Mouse (Mus musculus) gastrocnemius, postnatal 25 days (tissue): Measurements from ENCODE around the gene Hivep3. TPM values are rescaled to one million over a fixed set of nuclear protein-coding genes. Genes with fewer than 3 reads are reported as not detected.
A peak's percentile ranks its signal among the peaks of the same experiment; 100 is the strongest.

Experiments
- DNase-seq: peaks from one replicate; pipeline ENCODE4 v3.0.0; 2022
- total RNA-seq, 2 experiments: library from RNA; stranded (reverse); gene quantifications; 1 replicate in 1 of 2; 2 replicates in 1 of 2; pipeline ENCODE4 v1.2.3; 2021

Hivep3 gene
- total RNA-seq, 2 experiments from 2014 or later: 2.4 TPM

DNA sequence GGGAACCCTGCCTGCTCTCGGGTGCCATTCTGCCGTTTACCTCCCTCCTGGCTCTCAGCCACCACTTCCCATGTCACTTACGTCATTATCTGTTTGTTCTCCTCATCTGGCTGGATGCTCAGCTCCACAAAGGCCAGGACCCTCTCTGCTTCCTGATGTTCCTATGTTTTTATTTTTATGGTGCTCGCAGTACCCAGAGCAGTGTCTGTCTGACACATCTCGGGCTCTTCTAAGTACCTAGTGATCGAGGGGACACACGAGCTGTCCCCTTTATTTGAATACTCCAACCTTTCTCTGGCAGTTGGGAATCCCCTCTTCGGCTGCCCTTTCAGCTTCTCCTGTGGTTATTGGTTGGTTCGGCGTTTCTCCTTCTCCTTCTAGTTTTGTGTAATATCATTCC, 325.2 kb downstream of the Hivep3 start:
- DNase-seq: no peak

DNA sequence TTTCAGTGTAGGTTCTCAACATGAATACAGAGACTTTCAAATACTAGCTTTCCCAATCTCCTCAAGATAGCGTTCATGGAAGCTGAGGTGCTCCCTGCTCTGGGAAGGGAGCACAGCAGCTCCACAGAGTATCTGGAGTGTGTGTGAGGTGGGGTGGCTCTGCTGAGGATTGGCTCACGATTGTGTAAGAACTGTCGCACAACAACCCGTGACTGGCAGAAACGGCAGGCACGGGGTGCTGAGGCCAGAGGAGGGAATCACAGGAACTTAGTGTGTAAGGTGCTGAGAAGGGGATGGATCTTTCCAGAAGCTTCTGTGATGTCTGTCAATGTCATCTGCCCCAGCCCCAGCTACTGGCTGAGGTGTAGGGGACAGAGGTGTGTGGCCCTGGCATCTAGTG, 328.1 kb downstream of the Hivep3 start:
- DNase-seq: no peak

DNA sequence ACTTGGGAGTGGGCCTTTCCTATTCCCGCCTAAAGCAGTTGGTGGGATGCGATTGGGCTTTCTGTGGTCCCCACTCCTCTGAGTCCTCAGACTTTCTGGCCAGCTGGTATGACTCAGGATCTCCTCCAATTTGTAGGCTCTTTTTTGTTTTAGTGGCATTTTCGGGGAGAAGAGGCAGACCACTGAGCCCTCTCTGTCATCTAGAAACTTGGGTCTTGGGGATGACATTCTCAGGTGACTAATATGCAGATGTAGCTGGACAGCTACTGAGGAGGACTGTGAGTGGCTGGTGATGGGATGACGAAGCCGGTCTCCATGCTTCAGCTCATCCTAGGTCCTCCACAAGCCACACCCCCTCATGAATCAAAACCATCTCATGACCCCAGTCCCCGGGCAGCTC, 328.6 kb downstream of the Hivep3 start:
- no peak for DNase-seq

DNA sequence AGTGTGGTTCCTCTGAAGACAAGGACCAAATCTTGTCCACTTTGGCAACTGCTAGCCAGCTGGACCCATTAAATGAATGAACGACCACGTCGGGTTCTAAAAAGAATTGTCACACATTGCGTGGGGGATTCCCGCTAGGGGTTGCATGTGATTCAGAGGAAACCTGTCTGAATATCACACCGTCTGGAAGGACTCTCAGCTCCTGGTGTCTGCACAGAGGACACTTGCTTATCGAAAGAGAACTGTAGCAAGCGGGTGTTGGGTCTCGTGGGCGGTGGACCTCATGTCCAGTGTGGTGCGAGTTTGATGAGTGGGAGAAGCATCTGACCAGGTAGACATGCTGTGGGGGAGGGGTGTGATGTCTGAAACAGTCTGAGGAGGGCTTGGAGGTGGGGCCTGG, 329.2 kb downstream of the Hivep3 start:
- no peak for DNase-seq

DNA sequence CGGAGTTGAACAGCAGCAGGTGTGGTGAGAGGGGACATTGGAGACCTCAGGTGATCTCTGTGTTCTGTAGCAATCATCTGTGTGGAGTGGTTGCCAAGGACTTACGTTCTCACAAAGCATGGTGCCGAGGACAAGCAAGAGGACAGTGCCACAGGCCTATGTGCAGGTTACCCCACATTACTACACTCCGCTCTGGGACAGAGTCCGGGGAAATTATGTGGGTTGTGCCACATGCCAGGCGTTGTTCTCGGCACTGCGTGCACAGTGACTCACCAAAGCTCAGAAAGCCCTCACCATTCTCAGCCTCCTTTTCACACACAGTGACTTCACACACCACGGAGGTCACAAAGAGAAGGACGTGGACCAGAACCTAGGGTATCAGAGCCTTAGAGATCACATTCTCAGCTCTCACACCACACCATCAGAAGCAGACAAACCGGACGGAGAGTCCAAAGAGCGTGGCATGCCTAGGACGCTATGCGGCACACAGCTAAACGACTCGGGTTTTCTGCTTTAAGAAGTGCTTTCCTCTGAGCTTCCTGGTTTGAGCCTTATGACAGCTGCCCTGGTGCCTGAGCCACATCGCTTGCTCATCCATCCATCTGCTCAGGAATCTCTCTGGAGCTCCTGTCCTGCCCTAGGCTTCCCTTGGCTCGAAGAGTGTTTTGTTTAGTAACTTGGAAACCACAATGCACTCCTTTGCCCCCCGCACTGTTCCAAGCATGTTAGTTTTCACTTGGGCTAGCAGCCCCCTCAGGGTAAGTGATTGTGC, 330.0 kb downstream of the Hivep3 start:
- no peak for DNase-seq

DNA sequence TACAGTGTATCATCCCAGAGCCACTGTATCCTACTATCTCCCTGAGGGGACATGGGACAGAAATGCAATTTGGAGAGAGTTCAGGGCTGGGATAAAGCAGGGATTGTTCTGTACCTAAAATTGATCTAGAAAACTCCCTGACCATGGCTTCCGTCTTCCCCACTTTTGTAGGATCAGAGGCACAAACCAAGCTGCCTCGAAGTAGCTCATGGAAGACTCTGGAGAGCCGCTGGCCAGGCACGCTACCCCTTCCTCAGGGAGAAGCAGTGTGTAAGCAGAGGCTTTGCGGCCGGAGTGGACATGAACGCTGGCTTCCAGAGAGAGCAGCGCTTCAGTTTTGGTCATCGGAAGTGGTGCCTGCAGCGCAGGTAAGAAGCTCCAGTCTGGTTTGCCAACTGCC, 331.1 kb downstream of the Hivep3 start, which contains the start of gene AL607142.1:
TSS of gene AL607142.1 (plus strand) at position 301 of the 400 bp plus-strand sequence.
- no peak for DNase-seq

DNA sequence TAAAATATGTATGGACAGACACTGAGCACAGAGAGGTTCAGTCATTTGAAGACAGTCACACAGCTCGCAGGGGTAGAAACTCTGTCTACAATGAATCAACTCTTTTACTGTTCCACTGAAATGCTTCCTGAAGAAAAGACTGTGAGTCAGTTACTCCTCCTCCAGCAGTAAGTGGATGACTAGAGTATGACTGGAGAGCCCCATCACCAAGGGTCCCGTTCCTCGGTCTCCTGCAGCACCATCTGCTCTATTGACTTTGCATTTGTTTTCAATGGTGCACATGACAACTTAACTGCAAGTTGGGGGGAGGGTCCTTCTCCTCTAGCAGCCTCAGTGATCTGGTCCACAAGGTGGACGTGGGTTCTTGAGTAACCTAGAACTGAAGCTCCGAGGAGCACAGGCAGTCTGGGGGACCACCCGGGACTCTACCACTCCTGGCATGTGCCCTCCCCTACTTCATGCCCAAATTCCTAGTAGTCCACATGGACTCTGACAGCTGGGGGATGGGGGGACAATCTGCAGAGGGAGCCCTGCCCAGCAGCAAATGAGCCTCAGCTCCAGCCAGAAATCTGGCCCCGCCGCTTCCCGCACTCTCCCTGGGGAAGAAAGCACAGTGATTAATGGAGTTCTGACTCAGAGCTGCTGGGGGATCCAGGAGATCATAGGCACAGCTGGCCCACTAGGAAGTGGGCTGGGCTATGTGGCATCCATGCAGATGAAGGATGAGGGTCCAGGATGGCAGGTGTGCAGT, 333.4 kb downstream of the Hivep3 start:
- no peak for DNase-seq

DNA sequence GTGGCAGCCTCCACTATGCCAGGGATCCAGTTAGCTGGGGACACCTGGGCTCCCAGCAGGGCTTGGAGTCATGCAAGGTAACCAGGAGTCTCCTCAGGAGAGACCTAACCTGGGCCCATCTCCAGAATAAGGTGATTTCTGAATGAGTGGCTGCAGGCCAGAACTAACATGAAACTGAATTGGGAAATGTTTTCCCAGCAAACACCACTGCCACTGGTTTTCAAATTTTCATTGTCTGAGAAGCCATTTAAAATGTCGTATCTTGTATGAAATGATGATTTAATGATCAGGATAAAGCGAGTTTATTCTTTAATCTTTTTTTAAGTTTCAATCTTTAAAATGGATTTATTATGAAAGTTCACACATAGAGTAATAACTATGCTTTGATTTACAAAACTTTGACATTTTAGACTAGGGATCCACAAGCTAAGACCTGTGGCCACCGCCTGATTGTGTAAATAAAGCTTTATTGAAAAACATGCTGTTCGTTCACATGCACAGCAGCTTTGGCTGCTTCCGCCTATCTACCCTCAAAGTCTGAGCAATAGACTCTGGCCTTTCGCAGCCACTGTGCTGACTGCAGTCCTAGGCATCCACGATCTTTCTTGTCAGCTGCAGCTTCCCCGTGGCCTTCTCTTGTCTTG, 334.1 kb downstream of the Hivep3 start:
- no peak for DNase-seq

DNA sequence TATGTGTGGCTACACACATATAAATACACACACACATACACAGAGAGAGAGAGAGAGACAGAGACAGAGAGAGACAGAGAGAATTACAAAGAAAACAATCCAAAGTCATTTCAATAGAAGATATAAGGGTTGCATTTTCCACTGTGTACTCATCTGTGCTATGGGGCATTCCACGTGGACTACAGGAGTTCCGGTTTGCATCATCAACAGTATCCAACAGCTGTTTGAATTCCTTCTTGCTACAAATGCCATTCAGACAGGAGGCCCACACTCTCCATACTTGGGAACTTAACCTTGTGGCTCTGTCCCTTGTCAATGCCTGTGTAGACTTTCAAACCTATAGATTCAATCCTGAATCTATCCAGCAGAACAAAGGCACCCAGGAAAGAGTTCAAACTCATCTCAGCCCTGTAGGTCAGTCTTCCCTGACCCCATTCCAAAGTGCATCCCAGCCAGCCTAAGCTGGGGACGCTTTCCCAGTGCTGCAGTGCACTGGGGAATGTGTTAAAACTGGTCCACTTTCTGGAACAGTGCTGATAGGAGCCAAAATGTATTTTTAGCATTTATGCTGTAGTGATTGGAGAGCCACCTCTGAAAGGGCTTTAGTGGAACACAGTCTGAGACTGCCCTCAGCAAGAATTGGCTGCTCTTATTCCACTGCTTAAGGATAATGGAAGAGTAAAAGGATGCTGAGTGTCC, 335.4 kb downstream of the Hivep3 start:
- no peak for DNase-seq

DNA sequence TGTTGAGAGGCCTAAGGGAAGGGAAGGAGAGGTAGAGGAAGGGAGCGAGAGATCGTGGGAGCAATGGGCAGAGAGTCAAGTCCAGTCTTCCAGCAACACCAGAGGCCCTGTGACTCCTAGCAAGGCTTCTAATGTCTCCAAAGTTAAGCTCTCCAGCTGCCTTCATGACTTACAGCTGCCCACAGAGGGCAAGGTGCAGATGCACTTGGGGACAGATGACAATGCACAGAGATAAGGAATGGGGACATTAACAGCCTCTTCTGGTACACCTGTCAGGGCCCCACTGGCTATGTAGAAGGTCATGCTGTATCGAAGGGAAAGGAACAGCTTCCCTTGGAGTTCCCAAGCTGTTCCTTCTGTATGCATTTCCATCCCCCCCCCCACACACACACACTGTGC, 336.0 kb downstream of the Hivep3 start:
- no peak for DNase-seq

DNA sequence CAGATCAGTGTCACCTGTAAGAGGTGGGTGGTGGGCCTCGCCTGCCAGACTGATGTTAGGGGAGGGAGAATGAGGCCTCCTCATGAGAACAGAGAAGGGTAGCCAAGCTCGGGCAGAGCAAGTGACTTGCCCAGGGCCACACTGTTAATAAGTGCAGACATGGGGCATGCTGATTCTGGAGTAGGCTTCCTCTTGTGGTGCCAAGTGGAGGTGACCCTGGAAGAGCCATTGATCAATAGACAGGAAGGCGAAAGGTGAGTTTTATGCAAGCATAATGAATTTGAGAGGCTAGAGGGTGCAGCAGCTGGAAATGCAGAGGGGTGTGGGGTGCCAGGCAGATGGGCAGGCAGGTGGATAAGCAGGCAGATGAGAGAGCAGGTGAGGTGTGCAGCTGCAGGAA, 337.8 kb downstream of the Hivep3 start:
- no peak for DNase-seq

DNA sequence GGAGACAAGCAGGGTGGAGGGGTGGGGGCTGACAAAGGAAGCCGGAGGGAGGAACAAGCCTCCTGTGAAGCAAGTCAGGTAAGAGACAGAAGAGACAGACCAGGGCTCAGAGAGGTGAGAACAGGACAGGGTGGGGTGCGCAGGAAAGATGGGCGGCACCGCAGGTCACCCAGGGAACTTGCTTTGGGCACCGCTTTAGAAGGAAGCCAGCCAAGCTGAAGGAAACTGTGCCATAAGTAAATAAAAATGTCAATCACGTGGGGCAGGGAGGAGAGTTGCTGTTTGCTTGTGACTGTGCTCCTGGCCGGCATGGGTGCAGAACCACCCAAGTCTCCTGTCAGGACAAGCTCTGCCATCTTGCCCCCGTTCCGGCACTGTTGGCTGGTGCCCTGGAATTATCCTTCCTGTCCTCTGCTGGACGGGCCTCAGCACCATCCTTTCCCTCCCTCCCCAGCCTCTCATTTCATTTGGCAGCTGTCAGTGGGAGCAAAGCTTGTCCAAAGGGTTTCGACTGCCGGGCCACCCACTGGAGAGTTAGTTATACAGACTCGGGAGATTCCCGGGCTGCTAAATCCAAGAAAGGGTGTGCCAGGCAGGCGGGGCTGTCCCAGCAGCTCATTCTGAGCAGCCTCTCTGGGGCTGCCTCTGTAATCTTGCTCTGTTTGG, 338.4 kb downstream of the Hivep3 start:
- peak; percentile 43 for DNase-seq

DNA sequence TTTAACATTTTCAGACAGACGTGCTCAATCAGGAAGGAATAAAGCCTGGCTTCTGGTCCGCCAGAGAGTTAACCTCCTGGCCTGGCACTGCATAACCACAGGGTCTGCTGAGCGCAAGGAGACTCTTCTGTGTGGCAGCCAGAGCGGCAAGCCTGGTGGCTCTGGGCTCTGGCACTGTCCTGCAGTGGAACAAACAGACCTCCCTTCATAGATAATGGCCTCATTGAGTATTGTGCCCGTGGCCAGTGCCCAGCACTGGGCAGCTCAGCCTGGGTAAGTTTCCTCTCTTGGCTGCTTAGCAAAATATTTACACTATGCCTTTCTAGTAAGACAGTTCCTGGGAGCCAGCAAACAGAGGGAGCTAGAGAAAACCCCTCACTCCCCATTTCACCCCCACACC, 340.5 kb downstream of the Hivep3 start:
- DNase-seq: no peak

DNA sequence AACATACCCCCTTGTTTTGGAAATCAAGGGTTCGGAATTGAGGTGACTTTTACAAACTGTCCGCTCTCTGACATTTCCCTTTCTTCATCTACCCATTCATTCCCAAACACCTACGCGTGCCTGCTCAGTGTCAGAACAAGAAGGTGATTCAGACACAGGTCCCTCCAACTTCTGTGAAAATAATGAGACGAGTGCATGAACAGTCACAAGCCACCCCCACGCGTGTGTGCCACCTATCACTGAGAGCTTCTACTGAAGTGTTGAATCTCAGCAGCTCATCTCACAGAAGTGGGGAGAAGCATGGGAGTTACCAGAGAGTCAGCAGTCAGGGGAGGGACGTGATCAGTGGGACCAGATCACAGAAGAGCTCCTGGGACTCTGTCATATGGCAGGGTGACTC, 343.7 kb downstream of the Hivep3 start:
- DNase-seq: no peak

DNA sequence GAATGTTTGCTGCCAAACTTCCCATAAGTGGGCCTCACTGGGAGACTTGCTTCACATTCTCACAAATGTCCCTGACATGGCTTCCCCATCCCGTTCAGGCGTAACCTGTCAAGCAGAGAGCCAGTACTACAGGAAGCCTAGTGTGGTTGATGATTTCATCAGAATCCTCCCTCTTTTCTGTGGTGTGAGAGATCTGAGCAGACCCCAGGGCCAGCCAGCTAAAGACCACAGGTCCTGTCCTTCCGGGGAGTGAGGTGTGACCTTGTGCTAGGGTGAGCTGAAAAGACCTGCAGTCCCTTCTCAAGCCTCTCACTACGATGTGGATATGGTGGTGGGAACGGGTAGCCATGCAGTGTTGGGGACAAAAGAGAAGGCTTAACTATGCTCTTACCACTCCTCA, 348.9 kb downstream of the Hivep3 start:
- no peak for DNase-seq

DNA sequence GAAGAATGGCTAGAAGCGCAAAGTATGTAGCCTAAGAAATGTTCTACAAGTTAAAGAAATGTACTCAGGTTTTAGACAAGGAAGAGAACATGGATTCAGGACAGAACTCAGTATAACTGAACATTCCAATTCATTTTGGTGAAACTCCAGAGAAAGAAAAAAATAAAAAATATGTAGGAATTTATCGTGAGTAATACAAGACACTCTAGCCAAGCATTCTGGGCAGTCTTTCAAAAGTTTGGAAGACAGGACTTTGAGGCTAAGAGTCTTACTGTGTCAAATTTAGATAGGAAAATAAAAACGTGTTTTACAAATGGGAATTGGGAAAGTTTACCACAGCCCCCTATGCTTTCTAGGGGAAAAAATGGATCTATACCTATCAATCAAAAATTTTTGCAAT, 350.1 kb downstream of the Hivep3 start:
- DNase-seq: no peak

DNA sequence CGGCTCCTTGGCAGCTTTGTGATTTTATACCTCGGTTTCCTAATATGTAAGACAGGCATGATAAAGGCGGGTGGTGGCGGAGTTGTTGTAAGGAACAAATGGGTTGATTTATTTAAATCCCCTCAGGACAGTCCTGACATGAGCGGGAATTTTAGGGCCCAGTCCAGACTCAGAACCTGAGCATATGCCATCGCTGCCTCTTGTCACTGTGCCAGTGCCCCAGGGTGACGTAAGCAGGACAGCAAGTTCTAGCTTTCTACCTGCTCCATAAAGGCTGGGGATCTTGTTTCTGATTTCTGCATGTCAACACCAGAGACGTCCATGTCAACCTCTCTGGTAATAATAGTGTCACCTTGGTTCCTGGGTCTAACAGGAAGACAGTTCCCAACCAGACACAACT, 356.0 kb downstream of the Hivep3 start:
- no peak for DNase-seq

DNA sequence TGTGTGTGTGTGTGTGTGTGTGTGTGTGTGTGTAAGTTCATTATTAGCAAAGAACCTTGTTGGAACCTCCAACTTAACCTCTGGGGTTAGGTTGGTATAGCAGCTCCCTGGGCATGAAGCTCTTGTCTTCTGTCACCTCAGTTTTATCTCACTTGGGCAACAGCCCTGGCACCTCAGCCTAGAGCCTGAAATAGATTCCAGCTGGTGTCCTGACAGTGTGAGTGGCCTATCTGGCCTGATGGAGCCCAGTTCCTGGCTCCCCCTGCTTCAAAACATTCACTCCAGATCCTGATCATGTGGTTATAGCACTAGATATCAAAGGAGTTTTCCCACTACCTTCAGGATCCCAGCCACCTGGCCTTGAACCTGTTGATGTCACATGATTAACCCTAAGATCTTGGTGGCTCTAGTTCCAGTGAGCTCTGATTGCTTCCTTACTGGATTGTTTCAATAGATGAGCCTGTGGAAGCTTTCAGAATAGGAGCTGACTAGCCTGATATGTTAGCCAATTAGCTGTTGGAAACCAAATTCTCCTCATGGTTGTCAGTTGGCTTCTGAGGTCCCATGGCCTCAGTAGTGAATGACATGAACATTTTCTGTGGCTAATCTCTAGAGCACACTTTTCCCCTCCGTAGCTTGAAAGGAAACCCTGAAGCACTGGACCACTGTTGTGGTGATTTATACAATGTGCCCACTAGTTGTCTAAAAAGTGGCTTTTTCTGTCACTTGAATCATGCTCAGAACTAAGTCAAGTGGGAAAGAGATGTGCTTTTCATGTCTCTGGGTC, 358.6 kb downstream of the Hivep3 start:
- peak; percentile 69 for DNase-seq

DNA sequence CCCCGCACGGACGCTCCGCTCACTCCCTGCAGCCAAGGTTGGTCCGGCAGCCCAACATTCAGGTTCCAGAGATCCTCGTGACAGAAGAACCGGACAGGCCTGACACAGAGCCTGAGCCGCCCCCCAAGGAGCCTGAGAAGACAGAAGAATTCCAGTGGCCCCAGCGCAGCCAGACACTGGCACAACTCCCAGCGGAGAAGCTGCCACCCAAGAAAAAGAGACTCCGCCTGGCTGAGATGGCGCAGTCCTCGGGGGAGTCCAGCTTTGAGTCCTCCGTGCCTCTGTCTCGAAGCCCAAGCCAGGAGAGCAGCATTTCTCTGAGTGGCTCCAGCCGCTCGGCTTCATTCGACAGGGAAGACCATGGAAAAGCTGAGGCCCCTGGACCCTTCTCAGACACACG, 363.4 kb downstream of the Hivep3 start:
- no peak for DNase-seq

DNA sequence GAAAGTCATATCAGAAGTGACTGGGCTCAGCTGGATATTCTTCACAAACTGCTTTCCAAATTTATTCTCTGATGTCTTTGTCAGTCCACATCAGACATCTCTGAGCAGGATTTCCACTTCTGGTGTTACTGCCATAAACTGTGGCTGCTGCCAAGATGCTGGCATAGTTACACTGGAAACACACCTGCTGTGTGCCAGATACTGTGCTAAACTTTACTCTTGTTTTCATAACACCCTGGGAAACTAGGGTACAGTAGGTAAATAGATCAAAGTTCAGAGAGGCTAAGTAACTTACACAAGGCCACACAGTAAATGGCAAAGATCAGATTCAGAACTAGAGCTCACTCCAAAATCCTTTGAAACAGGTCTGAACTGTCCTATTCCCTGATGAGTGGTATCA, 367.6 kb downstream of the Hivep3 start:
- no peak for DNase-seq

DNA sequence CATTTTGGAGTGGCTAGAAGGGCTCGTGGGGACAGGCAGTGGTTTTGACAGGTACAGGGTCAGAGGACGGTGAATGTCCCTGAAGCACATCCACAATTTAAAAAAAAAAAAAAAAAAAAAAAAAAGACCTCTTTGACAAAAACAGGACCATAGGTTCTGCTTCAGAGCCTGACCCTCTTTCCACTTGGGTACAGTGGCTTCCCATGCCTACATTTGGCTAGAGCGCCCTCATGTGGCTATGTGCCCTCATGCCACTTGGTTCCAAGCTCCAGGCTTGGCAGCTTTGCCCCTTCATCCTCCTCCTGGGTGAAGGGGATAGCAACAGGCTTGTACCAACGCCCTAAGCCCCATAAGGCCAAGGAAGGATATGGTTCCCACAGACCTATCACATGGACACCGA, 371.0 kb downstream of the Hivep3 start:
- peak; percentile 42 for DNase-seq
